Mouse (Mus musculus) gonadal fat pad, adult 2 months (tissue): ENCODE measurements around the gene Tmem143. TPM values are rescaled to one million over a fixed set of nuclear protein-coding genes. Genes with fewer than 3 reads are reported as not detected.
"Not testable (repeated sequence)": the region's sequence is repeated elsewhere in the genome, so short reads cannot be mapped to it uniquely, and the experiment has no call there.

Experiments used
- DNase-seq: peaks from one replicate; pipeline ENCODE4 v3.0.0-alpha.2; 2012; ENCODE audit warnings: low read depth
- polyA plus RNA-seq: library from polyadenylated mRNA; depleted of rRNA; stranded (reverse); fragments of >200 nt; gene quantifications from 2 replicates; pipeline ENCODE4 v1.2.3, GENCODE M21; 2012; rRNA removed

Gene Tmem143
- polyA plus RNA-seq, result 53.9 and 63.6 TPM in 2 replicates

DNA sequence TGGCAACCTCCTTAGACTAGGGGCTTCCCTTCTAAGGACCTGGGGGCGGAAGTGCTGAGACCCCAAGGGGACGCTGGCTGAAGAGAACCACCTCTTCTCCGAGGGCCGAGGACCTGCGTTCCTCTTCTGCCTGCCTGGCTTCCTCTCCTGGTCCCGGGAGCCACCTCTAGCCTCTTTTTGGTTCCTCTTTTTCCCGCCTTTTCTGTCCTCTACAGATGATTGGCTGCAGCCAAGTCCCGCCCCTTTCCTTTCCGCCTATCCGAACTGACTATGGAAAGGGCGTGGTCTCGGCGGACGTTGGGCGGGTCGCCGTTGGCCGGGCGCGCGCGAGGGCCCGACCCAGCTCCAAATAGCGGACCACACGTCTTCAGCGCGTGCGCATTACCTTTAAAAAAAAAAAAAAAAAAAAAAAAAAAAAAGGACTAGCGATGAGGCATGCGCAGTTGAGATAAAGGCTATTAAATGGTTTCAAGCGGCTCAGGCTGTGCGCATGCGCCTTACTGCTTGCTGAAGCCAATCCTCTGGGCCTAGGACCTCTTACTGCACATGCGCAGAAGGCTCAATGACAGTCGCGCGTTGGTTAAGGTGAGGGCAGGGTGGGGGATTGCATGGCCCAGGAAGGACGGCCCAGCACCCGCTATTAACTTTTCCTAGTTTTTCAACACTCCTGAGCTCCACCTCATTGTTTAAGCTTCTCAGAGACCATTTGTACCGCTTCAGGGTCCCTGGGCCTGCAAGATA, at the start of gene Tmem143, which contains the start of gene Syngr4:
TSS of gene Tmem143 (plus strand) at position 425 of the 741 bp plus-strand sequence.
TSS of gene Syngr4 (minus strand) at position 198 of the 741 bp plus-strand sequence.
- peak; percentile 86 for DNase-seq

DNA sequence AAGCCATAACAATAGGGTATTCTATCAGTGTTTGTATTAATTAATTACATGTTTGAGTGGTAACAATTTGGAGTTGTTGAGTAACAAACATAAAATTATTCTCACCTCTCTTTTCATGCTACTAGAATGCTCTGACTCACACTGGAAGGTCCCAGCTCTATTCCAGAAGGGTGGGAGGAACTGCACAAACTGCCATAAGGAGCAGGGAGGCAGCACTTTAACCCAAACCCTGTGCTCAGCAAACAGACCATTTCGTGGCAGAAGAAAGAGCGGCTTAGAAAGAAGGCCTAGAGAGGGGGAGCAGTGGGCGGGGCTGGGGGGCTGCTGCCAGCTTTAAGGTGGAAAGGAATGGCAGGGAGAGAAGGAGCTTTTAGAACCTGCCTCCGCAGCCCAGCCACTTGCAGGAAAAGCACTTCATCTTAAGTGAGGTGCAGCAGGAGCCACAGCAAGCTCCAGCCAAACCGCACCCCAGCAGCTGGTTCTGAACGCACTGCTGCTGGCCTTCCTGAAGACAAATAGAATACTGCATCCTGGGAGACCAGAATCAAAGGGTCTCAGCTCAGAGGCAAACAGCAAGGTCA, 48.2 kb upstream of the Tmem143 start:
- DNase-seq, result no peak

DNA sequence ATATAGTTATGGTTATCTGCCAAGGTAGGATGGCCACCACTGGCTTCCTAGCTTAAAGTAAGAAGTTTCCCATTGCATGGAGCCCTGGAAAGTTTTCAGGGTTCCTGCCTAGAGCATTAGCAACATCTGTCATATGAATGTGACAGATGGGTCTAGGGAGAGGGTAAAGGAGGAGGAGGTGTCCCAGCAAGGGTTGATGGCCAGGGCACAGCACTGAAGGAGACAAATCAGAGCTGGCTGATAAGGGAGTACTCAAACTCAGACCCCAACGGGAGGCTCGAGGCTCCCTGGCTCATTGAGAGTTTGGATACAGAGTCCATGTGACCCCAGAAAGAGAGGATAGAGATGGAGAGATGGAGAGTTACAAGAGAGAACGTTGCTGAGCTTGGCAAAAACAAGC, 46.1 kb upstream of the Tmem143 start:
- DNase-seq, result no peak

DNA sequence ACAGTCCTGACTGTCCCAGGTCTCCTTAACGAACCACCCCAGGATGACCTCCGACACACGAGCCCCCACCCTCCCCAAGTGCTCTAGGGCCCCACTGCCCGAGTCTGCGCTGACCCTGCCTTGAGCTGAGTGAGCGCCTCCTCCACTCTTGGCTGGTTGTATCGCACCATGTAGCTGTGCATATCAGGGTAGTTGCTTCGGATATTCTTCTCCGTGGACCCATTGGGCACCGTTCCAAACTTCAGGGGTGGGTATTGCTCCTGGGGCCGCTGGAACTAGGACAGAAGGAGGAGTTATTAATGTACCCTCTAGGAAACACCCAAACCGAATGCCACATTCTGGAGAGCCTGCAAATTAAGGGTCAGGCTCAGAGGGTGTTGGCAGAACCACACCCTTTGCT, 43.7 kb upstream of the Tmem143 start:
- no peak for DNase-seq

DNA sequence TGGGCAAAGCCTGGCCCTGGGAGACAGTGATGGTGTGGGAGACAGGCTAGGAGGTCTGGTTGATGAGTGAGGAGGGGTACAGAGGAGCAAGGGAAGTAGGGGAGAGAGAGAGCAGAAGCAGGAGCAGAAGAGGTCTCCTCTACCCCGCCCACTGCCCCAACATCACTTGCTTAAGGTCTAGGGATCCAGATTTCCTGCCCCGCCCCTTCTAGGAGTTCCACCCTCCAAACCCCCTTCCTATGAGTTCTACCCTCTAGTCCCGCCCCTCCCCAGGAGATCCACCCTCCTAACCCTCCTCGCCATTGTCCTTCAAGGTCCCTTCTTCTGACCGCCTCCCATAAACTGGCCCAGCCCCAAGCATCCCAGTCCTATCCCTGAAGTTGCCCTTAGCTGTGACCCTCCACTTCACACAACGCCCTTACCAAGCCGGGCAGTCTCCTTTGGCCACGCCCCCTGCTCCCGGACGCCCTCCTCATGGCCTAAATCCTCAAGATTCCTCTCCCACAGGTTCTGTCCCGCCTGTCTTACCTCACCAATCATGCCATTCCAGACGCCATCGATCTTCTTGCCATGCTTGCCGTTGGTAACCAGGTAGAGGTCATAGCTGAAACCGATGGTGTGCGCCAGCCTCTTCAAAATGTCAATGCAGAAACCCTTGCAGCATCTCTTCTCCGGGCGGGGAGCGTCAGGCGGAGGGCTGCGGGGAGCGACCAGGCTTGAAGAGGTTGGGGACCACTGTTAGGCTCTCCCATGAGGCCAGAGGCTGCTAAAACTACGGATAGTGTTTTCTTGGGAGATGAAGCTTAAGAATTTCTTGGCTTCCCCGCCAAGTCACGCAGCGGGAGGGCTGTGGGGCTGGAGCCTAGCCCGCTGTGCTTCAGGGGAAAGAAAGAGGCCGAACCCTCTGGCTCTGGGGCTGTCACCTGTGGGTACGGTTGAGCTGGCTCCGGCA, 39.5 kb upstream of the Tmem143 start:
- no peak for DNase-seq

DNA sequence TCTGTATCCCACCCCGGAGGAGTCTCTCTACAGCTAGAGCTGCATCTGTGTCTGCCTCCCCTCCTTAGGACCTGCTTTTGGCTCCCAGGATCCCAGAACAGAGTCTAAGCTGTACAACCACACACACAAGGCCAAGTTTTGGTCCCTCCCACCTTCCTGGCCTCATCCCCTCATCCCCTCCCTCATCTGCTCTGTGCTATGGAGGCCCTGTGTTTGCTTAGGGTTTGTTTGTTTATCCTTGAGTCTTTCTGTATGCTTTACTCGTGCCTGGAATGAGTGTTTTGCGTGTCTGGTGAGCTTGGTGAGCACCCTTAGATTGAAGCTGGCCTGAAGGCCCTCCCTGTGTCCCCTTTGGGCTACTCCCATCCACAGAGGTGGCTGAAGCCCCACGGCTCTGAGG, 37.7 kb upstream of the Tmem143 start:
- no peak for DNase-seq

DNA sequence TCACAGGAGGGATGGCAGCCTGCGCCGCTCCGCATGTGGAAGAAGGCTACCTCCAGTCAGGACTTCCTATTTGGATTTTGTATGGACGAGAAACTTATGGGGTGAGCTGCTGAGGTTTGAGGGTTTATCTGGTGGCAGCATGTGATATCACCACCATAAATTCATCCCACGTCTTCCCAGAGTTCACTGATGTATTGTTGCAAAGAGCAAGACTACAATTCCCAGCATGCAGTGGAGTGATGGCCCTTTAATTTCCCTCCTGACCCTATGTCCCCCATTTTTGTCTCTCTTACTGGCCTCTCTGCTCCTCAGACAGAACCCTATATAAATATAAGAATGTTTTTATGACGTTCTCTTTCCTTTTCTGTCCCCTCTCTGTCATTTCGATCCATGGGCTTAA, 33.9 kb upstream of the Tmem143 start:
- no peak for DNase-seq

DNA sequence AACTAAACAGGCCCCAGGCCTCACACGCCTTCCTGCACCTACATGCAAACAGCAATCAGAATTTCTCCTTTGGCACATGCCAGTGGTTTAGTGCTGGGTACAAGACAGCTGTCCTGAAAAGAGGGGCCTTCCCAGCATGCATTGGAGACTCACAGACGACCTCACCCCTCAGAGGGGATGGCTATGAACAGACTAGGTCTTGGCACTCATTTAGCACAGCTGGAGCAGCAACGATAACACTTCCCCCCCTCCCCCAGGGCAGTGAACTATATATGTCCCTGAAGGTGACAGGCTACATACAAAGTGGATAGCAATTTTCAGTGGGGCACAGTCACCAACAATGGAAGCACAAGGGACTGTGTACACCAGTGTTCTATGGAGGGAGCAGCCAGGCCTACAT, 32.3 kb upstream of the Tmem143 start:
- DNase-seq, result no peak

DNA sequence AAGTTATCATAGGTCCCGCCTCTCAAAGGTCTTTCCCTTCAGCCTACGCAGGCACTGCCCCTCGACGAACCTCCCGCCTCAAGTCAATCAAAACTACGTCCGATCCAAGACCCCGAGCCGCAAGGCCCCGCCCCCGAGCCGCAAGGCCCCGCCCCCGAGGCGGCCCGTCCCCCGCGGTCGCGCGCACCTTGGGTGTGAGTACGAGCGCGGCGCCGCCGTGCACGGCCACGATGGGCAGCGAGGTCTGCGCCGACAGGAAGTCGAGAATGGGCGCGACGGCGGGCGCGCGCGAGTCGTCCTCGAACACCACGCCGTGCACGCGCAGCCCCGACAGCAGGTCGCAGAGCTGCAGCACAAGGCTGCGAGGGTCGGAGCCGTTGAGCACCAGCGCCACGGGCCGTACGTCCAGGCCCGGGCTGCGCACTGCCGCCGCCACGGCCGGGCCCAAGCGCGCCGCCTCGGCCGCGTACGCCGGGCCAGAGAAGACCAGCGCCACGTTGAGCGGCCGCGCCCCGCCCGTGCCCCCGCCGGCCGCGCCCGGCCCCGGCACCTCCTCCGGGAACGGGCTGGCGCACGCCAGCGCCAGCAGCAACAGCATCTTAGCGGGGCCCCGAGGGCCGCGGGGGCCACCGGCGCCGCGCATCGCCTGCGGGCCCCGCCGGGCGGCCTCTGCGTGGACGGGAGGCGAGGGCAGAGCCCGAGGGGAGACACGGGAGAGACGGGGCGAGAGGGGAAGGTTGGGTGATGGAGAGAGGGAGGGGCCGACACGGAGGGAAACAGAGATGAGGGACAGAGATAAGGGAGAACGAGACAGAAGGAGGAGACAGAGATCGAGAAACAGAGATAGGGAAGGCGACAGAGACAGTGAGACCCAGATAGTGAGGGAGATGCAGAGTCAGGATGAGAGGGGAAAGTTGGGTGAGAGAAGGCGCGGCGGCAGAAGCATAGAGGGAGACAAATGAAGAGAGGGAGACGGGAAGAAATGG, 30.5 kb upstream of the Tmem143 start:
- no peak for DNase-seq

DNA sequence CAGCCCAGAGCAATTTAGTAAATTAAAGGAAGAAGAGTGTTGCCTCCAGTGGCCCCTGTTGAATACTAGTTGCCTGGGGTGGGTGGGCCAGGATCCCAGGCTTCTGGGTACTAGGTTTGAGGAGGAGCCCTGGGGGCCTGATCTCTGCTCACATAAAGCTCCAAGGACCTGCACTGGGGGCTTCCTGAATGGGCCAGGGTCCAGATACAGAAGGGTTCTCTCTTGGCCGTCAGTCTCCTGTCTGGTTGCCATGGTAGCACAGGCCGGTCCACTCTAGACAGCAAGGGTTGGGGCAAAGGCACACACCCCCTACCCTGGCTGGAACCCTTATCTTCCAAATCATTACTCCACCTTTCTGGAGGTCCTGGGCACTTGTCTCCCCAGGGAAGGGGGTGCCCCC, 28.9 kb upstream of the Tmem143 start:
- no peak for DNase-seq

DNA sequence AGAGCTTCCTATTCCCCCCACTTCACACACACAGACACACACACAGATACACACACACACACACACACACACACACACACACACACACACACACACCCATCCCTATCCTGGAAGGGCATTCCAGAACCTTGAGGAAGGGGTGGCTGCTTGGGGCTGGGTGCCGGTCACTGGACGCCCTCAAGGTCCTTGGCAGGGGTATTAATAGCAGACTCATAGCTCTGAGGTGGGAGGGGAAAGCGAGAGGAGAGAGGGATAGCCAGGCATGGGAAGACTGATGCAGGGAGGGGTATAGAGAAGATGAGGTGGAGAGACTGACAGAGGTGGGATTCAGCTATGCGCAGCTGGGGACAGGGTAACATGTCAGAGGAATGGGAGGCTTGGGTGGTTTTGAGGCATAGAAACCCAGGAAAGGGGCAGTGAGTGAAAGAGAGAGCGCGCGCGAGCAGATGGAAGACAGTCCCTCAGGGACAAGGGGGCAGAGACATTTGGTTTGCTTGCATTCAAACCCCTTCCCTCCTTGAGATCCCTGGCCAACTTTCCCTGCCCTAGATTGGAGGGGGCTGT, 27.6 kb upstream of the Tmem143 start:
- no peak for DNase-seq

DNA sequence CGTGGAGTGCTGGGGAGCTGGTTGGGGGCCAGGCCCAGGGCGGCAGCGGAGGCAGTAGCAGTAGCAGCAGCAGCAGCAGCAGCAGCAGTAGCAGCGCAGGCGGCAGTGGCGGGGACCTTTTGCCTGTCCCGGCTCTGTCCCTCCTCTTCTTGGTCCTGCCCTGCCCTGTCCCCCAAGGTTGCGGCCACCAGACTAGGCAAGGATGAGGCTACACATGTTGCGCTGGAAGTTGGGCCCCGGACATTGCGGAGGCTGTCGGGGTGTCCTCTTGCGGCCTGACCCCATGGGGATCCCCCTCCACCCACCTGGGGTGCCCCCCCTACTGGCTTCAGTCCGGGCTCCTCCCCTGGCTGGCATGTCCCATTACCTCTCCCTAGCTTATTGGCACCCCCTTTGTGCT, 27.0 kb upstream of the Tmem143 start:
- DNase-seq, result no peak

DNA sequence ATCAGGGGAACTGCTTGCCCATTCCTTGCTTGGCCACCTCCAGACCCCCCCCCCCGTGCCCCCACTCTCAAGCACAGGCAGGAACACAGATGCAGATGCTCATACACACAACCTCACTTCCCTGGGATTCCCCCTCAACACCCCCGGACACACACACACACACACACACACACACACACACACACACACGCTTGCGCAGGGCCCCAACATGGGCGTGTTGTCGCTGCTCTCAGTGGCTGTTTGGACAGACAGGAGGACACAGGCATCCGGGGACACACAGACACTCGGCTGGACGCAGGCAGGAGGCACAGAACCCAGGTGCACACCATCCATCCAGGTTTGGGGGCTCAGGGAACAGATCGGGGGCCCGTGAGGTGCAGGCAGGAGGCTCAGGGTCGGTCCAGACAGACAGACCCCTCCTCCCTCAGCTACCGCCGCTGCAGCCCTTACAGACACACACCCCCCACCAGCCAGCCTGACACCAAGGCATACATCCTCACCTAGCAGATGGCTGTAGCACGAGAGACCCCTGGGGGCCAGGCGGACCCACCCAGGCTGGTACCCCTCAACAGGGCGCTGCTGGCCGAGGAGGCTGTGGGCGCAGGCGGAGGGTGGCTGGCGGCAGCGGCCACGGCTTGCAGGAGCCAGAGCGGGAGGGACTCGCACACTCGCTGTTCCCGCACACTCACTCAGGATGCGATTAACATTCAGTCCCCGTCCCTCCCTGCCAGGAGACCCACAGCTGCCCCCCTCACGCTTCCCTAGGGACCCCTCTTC, 26.3 kb upstream of the Tmem143 start:
- no peak for DNase-seq

DNA sequence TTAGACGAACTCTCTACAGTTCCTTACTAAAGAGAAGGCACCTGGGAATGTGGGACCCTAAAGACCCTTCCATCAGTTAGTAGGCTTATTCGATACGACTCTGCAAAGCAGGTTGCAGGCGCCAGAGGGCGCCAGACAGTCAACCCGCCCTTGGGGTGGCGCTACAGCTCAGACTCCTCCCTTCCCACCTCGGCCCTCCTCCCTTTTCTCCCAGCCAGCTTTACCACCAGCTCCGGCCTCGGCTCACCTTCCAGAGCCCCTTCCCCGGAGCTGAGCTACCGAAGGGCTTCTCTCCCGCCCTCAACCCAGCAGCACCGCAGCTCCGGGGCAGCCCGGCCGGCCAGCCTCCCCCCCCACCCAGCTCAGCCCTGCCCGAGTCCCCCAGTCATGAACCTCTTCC, 24.1 kb upstream of the Tmem143 start, which contains the start of gene Kdelr1:
TSS of gene Kdelr1 (plus strand) at position 149 of the 400 bp plus-strand sequence.
- no peak for DNase-seq

DNA sequence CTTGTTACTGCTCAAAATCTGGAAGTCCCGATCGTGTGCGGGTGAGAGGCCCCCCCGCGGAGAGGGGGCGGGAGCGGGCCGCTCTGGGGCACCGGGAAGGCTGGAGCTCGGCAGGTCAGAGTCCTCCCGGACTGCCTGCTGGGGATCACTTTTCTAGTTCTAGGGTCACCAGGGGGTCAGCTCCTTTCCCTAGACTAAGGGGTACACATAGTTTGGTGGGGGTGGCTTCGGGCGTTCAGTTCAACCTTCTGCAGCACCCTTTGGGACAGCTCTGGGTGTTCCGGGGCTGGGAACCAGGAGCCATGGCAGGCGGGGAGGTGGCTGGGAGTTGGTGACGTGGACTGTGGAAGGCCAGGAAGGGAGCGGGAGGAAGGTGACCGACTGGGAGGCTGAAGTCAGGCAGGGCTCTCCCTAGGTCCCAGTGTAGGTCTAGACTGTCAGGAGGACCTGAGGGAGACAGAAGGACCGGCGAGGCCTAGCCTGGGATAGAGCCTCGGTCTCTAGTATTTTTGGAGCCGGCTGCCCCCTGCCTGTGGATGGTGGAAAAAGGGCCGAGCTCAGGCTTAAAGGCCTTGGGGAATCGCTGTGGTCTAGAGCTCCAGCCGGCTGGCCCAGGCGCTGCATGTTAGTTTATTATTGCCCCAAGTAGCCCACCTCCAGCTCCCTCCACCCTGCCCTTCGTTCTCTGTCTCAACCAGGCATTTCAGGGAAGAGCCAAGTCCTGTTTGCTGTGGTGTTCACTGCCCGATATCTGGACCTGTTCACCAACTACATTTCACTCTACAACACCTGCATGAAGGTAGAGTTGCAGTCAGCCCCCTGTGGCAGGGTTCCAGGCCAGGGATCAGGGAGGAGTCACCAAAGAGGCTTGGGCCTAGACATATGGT, 23.4 kb upstream of the Tmem143 start:
- no peak for DNase-seq

DNA sequence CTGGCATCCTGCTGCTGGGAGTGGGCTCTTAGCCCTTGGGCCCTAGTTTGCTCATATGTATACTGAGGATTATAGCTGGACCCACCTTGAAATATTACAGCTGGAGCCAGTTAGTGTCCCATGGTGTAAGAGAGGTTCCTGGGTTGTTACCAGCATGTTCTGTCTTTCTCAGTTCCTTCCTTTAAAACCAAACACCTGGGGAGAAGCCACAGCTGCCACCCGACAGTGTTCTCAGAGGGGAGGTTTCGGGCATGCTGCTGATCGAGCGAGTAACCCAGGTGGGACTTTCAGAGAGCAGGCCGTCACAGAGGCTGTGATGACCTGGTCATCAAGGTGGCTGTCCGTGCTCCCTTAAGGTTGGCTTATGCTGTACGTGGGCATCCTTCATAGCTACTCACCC, 19.8 kb upstream of the Tmem143 start:
- DNase-seq, result no peak

DNA sequence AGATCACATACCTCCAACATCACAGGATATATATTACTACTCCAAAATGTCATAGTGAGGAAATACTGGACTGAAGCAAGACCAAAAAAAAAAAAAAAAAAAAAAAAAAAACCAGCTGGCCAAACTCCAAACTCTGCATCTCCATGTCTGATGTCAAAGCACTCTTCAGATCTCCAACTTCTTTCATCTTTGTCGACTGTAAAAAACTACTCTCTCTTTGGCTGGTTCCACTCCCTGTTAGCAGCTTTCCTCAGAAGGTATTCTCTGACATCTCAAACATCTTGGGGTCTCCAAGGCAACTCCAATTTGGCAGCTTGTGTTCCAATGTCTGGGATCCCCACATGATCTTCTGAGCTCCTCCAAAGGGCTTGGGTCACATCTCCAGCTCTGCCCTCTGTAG, 18.5 kb upstream of the Tmem143 start, which contains the start of gene Grin2d:
TSS of gene Grin2d (minus strand) at position 101 of the 400 bp plus-strand sequence.
- not testable (repeated sequence) for DNase-seq

DNA sequence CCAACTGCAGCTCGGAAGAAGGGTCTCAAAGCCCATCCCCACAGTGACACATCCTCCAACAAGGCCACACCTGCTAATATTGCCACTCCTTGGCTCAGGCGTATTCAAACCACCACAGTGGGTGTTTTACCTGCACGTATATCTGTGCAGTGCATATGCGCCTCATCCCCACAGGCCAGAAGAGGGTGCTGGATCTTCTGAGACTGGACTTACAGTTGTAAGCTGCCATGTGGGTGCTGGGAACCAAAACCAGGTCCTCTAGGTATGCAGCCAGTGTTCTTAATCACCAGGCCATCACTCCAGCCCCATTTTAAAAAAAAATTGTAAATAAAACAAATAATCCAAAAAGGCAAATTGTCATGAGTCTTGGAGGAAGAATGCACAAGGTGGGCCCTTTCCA, 16.2 kb upstream of the Tmem143 start:
- DNase-seq, result no peak

DNA sequence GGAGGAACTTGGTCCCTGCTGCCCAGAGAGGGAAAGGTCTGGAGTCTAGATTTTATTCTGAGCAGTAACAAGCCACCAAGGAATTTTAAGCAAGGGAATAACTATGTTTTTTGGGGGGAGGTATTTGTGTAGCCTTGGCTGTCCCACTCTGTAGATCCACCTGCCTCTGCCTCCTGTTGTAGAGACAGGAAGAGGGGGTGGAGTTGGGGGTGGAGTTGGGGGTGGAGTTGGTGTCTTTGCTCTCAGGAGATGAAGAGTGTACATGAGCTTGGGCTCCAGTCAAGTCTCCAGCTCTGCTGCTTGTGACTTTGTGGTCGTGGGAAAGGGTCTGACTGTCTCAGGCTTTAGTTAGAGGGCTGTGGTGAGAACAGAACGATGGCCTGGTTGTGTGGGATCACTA, 15.7 kb upstream of the Tmem143 start:
- no peak for DNase-seq
